Mouse (Mus musculus): Measurements from ENCODE around the gene Mrpl42.

Mrpl42 gene

GRCm38 (mm10) chr10:95501463-95502081, at the start of gene Mrpl42:
Gene Mrpl42, minus strand, starts transcription at chr10:95501940.
- CTCF ChIA-PET: no interaction called here

GRCm38 (mm10) chr10:95550506-95550905, 48.8 kb upstream of the Mrpl42 start:
- CTCF ChIA-PET: interaction anchor here (0.7 kb wide), 1 partner anchor 43 kb away, joined by 4 read pairs; no protein-coding TSS in a partner anchor

GRCm38 (mm10) chr10:95549080-95549479, 47.3 kb upstream of the Mrpl42 start:
- CTCF ChIA-PET: interaction anchor here (0.6 kb wide), 1 partner anchor 388 kb away, joined by 13 read pairs; no protein-coding TSS in a partner anchor

GRCm38 (mm10) chr10:95548154-95548826, 46.5 kb upstream of the Mrpl42 start:
- CTCF ChIA-PET: no interaction called here

- CTCF ChIA-PET: no interaction called here
These were observed 44.4 kb upstream of the Mrpl42 start for GRCm38 (mm10) chr10:95546178-95546577.

- CTCF ChIA-PET: no interaction called here
These were observed 43.3 kb upstream of the Mrpl42 start for GRCm38 (mm10) chr10:95545051-95545450.

GRCm38 (mm10) chr10:95544651-95545050, 42.9 kb upstream of the Mrpl42 start:
- CTCF ChIA-PET: no interaction called here

- CTCF ChIA-PET: no interaction called here
These were observed 42.3 kb upstream of the Mrpl42 start for GRCm38 (mm10) chr10:95544004-95544403.

- CTCF ChIA-PET: no interaction called here
These were observed 41.6 kb upstream of the Mrpl42 start for GRCm38 (mm10) chr10:95543377-95543776.

GRCm38 (mm10) chr10:95542916-95543315, 41.2 kb upstream of the Mrpl42 start:
- CTCF ChIA-PET: no interaction called here

GRCm38 (mm10) chr10:95539841-95540240, 38.1 kb upstream of the Mrpl42 start:
- CTCF ChIA-PET: no interaction called here

- CTCF ChIA-PET: no interaction called here
These were observed 37.5 kb upstream of the Mrpl42 start for GRCm38 (mm10) chr10:95539260-95539659.

- CTCF ChIA-PET: interaction anchor here (0.6 kb wide), 1 partner anchor 9 kb away, joined by 3 read pairs; no protein-coding TSS in a partner anchor
These were observed 34.4 kb upstream of the Mrpl42 start for GRCm38 (mm10) chr10:95536222-95536541.

- CTCF ChIA-PET: interaction anchor here (0.6 kb wide), 1 partner anchor 9 kb away, joined by 3 read pairs; no protein-coding TSS in a partner anchor
These were observed 33.9 kb upstream of the Mrpl42 start for GRCm38 (mm10) chr10:95535399-95536221.

GRCm38 (mm10) chr10:95533382-95533781, 31.6 kb upstream of the Mrpl42 start:
- CTCF ChIA-PET: interaction anchor here (0.6 kb wide), 3 partner anchors 19 to 559 kb away, joined by 3 to 4 read pairs (median 4); no protein-coding TSS in a partner anchor

GRCm38 (mm10) chr10:95532916-95533315, 31.2 kb upstream of the Mrpl42 start:
- CTCF ChIA-PET: interaction anchor here (0.6 kb wide), 1 partner anchor 403 kb away, joined by 4 read pairs; no protein-coding TSS in a partner anchor

GRCm38 (mm10) chr10:95530551-95531121, 28.9 kb upstream of the Mrpl42 start:
- CTCF ChIA-PET: no interaction called here

- CTCF ChIA-PET: interaction anchor here (0.7 kb wide), 1 partner anchor 9 kb away, joined by 3 read pairs; no protein-coding TSS in a partner anchor
These were observed 24.9 kb upstream of the Mrpl42 start for GRCm38 (mm10) chr10:95526495-95527122.

- CTCF ChIA-PET: no interaction called here
These were observed 24.1 kb upstream of the Mrpl42 start for GRCm38 (mm10) chr10:95525871-95526270.

- CTCF ChIA-PET: no interaction called here
These were observed 23.4 kb upstream of the Mrpl42 start for GRCm38 (mm10) chr10:95525037-95525675.

- CTCF ChIA-PET: no interaction called here
These were observed 15.9 kb upstream of the Mrpl42 start for GRCm38 (mm10) chr10:95517656-95518055.

Data from spleen, embryonic (tissue).